Mouse (Mus musculus) heart, postnatal 10 days (tissue): ENCODE results near the gene Rasgrf1. TPM values are rescaled to one million over a fixed set of nuclear protein-coding genes. Genes with fewer than 3 reads are reported as not detected.

Experiments used
- DNase-seq, 2 experiments: peaks; one replicate each; pipeline ENCODE4 v3.0.0; 2021
- intact Hi-C: fragments of 180-260 bp; cut with DNase I; formaldehyde crosslinking; loops from one replicate; pipeline ENCODE4 v1.15.1; 2025
- total RNA-seq, 2 experiments: library from RNA; stranded (reverse); gene quantifications; 2 replicates each; pipeline ENCODE4 v1.2.3; 2021

Gene Rasgrf1
- total RNA-seq, 2 experiments from 2014 or later: not detected

- intact Hi-C loops: no loop called here
Observed at GRCm38 (mm10) chr9:89968836-89969450, 59.2 kb downstream of the Rasgrf1 start.

GRCm38 (mm10) chr9:89970271-89970670, 60.6 kb downstream of the Rasgrf1 start:
- DNase-seq: no peak
- intact Hi-C loops: loop anchor here (5.0 to 10.0 kb wide), 2 partner anchors 107 to 265 kb away; partner anchors contain the start of gene Tmed3

More at GRCm38 (mm10) chr9:89968836-89969450, 59.2 kb downstream of the Rasgrf1 start:
- DNase-seq: no peak

GRCm38 (mm10) chr9:89970886-89971486, 61.3 kb downstream of the Rasgrf1 start:
- intact Hi-C loops: loop anchor here (5.0 to 10.0 kb wide), 2 partner anchors 106 to 266 kb away; partner anchors contain the start of gene Tmed3
- no peak for DNase-seq

GRCm38 (mm10) chr9:89972321-89972720, 62.6 kb downstream of the Rasgrf1 start:
- no peak for DNase-seq
- intact Hi-C loops: loop anchor here (5.0 to 10.0 kb wide), 2 partner anchors 105 to 268 kb away; partner anchors contain the start of gene Tmed3

- DNase-seq: peak; percentile 39 to 40
- intact Hi-C loops: loop anchor here (1.0 to 10.0 kb wide), 3 partner anchors 103 to 269 kb away; partner anchors contain the start of gene Tmed3
Observed at GRCm38 (mm10) chr9:89973856-89974255, 64.1 kb downstream of the Rasgrf1 start.

GRCm38 (mm10) chr9:89974463-89974931, 64.8 kb downstream of the Rasgrf1 start:
- DNase-seq: peak in 1 of 2 experiments; percentile 19
- intact Hi-C loops: loop anchor here (5.0 to 10.0 kb wide), 2 partner anchors 103 to 270 kb away; partner anchors contain the start of gene Tmed3

GRCm38 (mm10) chr9:89976366-89976940, 66.7 kb downstream of the Rasgrf1 start:
- intact Hi-C loops: loop anchor here (10.0 kb wide), 1 partner anchor 272 kb away; the partner anchor contains the start of gene Tmed3
- DNase-seq: no peak

- no peak for DNase-seq
- intact Hi-C loops: loop anchor here (10.0 kb wide), 1 partner anchor 274 kb away; the partner anchor contains the start of gene Tmed3
Observed at GRCm38 (mm10) chr9:89979248-89979647, 69.5 kb downstream of the Rasgrf1 start.

GRCm38 (mm10) chr9:89982256-89982655, 72.5 kb downstream of the Rasgrf1 start:
- DNase-seq: no peak
- intact Hi-C loops: no loop called here

- intact Hi-C loops: no loop called here
- DNase-seq: no peak
Observed at GRCm38 (mm10) chr9:89988053-89988452, 78.3 kb downstream of the Rasgrf1 start.

GRCm38 (mm10) chr9:89988811-89989528, 79.3 kb downstream of the Rasgrf1 start:
- intact Hi-C loops: no loop called here
- no peak for DNase-seq

GRCm38 (mm10) chr9:90006432-90006831, 96.7 kb downstream of the Rasgrf1 start:
- intact Hi-C loops: no loop called here
- no peak for DNase-seq

- intact Hi-C loops: no loop called here
- DNase-seq: no peak
Observed at GRCm38 (mm10) chr9:90007094-90007493, 97.4 kb downstream of the Rasgrf1 start.

GRCm38 (mm10) chr9:90008138-90008537, 98.4 kb downstream of the Rasgrf1 start:
- no peak for DNase-seq
- intact Hi-C loops: no loop called here

- DNase-seq: no peak
- intact Hi-C loops: no loop called here
Observed at GRCm38 (mm10) chr9:90011849-90012248, 102.1 kb downstream of the Rasgrf1 start.

- intact Hi-C loops: no loop called here
- no peak for DNase-seq
Observed at GRCm38 (mm10) chr9:90014649-90015048, 104.9 kb downstream of the Rasgrf1 start.

GRCm38 (mm10) chr9:90016204-90016603, 106.5 kb downstream of the Rasgrf1 start:
- intact Hi-C loops: no loop called here

GRCm38 (mm10) chr9:90020866-90021265, 111.2 kb downstream of the Rasgrf1 start:
- intact Hi-C loops: no loop called here

More at GRCm38 (mm10) chr9:90016204-90016603, 106.5 kb downstream of the Rasgrf1 start:
- no peak for DNase-seq

GRCm38 (mm10) chr9:90021442-90021841, 111.7 kb downstream of the Rasgrf1 start:
- no peak for DNase-seq
- intact Hi-C loops: no loop called here

More at GRCm38 (mm10) chr9:90020866-90021265, 111.2 kb downstream of the Rasgrf1 start:
- DNase-seq: no peak

- intact Hi-C loops: no loop called here
- no peak for DNase-seq
Observed at GRCm38 (mm10) chr9:90027709-90028108, 118.0 kb downstream of the Rasgrf1 start.
